Mouse (Mus musculus) gastrocnemius, adult 2 months (tissue): ENCODE measurements at regions not wholly inside any gene's neighbourhood (a gene's known extent, or its start where the extent isn't known, plus 50 kb on each side); places are given as distances from the start of the nearest gene placed in this dataset.
A peak's percentile ranks its signal among the peaks of the same experiment; 100 is the strongest.
"Not testable (repeated sequence)": the region's sequence is repeated elsewhere in the genome, so short reads cannot be mapped to it uniquely, and the experiment has no call there.

Experiments used
- DNase-seq: peaks from one replicate; pipeline ENCODE4 v3.0.0; 2022
- H3K27ac ChIP-seq: fragments of 200-600 bp; 2 replicates; pipeline ENCODE4 v1.8.1; 2022; ENCODE audit warnings: mild to moderate bottlenecking
- H3K4me3 ChIP-seq: fragments of 200-600 bp; 2 replicates; pipeline ENCODE4 v1.8.1; 2022; ENCODE audit warnings: mild to moderate bottlenecking, moderate library complexity
- CTCF ChIP-seq: fragments of 200-600 bp; IDR thresholded peaks from 2 replicates; pipeline ENCODE4 v1.8.1; 2022; ENCODE audit warnings: antibody characterized with exemption, mild to moderate bottlenecking, moderate library complexity
- intact Hi-C: fragments of 180-260 bp; cut with DNase I; formaldehyde crosslinking; loops from one replicate; pipeline ENCODE4 v1.15.1; 2025

DNA sequence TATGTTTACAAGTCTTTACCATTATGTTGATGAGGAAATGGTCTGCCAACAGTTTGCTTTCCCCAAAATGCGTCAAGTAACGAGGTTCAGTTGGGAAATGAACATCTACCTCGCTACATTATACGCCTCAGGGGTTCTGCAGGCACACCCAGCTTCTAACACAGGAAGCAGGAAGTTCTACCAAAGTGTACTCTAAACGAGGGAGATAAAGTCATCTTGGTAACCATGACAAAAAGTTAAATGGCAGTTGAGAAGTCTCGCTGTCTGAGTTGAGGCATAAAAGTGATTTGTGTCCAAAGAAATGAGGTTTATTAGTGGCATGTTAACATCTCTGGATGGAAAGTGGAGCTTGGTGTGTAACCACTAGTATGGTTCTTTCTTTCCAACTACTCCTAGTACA lies 73.7 kb upstream of the Adtrp start:
- Histone ChIP-seq H3K27ac (no peak overlapping the region), H3K4me3 (no peak overlapping the region)
- no peak for TF ChIP-seq CTCF
- no peak for DNase-seq
- intact Hi-C loops: no loop called here

DNA sequence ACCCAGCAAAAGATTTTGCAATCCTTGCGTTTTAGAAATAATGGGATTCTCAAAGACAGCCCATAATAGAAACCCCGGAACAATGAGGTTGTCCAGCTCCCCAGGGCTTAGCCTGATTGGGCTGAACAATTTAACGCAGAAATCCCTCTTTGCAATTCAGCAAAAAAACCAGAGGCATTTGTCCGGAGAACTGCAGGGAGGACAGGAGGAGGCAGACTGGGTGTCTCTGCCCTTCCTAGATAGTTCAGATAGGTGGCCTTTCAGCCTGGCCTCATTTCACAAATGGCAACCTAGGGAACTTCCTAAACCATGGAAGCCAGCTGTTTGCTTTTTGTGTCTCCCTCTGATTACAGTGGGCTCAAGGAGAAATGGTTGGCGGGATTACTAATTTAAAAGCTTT lies 71.0 kb upstream of the Adtrp start:
- TF ChIP-seq CTCF: no peak
- H3K27ac ChIP-seq: no peak overlapping the region
- intact Hi-C loops: no loop called here
- no peak for DNase-seq
- no peak overlapping the region for H3K4me3 ChIP-seq

DNA sequence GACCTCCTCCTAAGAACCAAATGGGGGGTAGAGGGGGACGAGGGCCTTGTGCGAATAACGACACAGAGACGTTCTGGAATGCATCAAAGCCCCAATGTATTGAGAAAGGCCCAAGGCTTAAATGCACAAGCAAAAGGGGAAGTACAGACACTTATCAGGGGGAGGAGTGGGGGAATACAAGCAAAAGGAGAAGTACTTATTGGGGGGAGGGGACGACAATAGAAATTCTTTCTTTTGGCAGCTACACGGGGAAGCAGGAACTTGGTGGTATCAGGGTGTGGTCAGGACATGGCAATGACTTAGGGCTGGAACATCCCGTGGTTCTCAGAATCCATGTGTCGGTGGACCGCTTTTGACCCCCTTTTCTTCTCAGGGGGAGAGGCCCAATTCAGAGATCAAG lies 68.3 kb upstream of the Adtrp start:
- H3K4me3 ChIP-seq, DNase-seq, H3K27ac ChIP-seq, intact Hi-C loops: not testable (repeated sequence)

GRCm38 (mm10) chr13:41910736-41911135 lies 63.3 kb upstream of the Adtrp start:
- DNase-seq: no peak
- intact Hi-C loops: no loop called here
- Histone ChIP-seq H3K27ac (no peak overlapping the region), H3K4me3 (no peak overlapping the region)
- TF ChIP-seq CTCF: no peak

- intact Hi-C loops: no loop called here
- no peak for TF ChIP-seq CTCF
- Histone ChIP-seq H3K4me3 (no peak overlapping the region; the same call in 1 of the 2 replicates), H3K27ac (no peak overlapping the region)
- peak; percentile 46 for DNase-seq
Measured at GRCm38 (mm10) chr13:41910236-41910635, 62.8 kb upstream of the Adtrp start.

- no peak for TF ChIP-seq CTCF
- Histone ChIP-seq H3K27ac (no peak overlapping the region), H3K4me3 (no peak overlapping the region)
- intact Hi-C loops: no loop called here
- no peak for DNase-seq
Measured at GRCm38 (mm10) chr13:41907027-41907426, 59.5 kb upstream of the Adtrp start.

DNA sequence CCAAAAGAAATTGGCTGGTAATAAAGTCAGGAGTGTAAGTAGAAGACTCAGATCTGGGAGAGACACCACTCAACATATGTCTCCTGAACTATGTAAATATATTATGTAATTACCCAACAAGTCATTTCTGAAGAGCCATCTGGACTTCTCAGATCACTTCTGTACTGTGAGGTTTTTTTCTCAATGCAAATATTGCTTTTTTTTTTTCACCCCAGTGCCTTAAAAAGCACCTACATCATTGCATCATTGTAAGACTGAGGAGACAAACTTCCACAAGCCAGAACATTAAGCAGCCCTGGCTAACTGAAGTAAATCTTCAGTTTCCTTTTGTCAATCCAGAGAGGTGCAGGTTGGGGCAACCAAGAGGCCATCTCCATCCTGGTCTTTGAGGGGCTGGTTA lies 55.8 kb upstream of the Adtrp start:
- intact Hi-C loops: no loop called here
- TF ChIP-seq CTCF: no peak
- no peak overlapping the region for H3K27ac ChIP-seq
- DNase-seq: no peak
- H3K4me3 ChIP-seq: no peak overlapping the region

- no peak overlapping the region for H3K4me3 ChIP-seq
- DNase-seq: no peak
- H3K27ac ChIP-seq: no peak overlapping the region
- intact Hi-C loops: no loop called here
- no peak for TF ChIP-seq CTCF
Measured at GRCm38 (mm10) chr13:41899837-41900463, 52.5 kb upstream of the Adtrp start.

DNA sequence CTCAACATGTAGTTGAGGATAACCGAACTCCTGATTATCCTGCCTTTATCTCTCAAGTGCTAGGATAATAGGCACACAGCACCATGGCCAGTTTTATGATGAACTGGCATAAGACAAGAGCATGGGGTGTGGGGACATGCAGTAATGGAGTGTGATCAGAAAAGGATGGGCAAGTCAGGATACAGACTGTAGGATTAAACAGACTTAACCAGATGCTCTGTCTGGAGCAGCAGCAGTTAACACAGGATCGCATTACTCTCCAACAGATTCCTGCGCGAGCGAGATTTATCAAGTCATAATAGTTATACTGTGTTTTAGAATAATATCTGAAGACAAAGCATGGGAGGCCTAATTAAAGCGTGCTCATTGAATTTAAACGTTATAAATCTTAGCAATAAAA lies 51.8 kb upstream of the Adtrp start:
- intact Hi-C loops: no loop called here
- no peak for TF ChIP-seq CTCF
- H3K27ac ChIP-seq: no peak overlapping the region
- H3K4me3 ChIP-seq: no peak overlapping the region
- DNase-seq: no peak

DNA sequence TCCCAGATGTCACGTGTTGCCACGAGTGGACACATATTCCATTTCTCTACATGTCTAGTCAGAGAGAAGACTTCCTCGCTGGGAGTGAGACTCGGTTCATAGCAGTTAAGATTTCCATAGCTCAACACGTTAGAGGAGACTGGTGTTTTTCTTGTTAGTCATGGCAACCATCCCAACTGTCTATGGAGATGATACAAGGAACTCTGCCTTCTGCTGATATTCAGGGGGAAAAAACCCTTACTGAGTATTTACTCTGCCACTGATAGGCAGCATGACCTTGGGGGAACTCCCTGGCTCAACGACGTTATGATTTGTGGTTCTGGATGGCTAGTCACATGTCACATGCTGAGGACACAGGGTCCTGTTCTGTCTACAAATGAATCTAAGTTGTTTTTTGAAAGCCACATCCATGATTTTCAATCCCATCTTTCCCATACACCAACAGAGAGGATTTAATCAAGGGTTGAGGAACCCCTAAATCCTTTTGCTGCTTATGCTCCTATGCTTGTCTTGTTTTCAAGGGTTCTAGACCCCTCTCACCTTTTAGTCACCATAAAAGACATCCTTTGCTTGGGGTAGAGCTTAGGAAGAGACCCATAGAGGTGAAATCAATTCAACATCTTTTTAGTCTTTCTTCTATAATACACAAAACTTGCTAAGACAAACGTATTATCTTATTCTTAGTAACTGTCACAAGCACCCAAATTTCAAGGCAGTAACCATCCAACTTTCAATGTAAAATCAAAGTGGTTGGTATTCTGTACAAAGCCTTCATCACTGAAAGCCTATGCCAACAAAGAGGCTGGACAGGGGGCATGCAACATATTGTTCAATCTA lies 50.2 kb upstream of the Adtrp start:
- intact Hi-C loops: no loop called here
- no peak for TF ChIP-seq CTCF
- Histone ChIP-seq H3K4me3 (no peak overlapping the region), H3K27ac (no peak overlapping the region)
- DNase-seq: no peak
